Mouse (Mus musculus) bone marrow, adult 2 months (tissue): ENCODE data around the gene Larp1b. TPM values are rescaled to one million over a fixed set of nuclear protein-coding genes. Genes with fewer than 3 reads are reported as not detected.

ENCODE experiments used
- H3K27ac ChIP-seq: fragments of 200-500 bp; 2 replicates; pipeline ENCODE4 v1.5.1; 2012; ENCODE audit warnings: low read depth, mild to moderate bottlenecking, control low read depth, inconsistent platforms, low read length; ENCODE audit not compliant: control insufficient read depth, poor library complexity, insufficient read depth
- H3K4me1 ChIP-seq: fragments of 200-500 bp; 2 replicates; pipeline ENCODE4 v1.6.1; 2011; ENCODE audit warnings: low read length; ENCODE audit not compliant: control insufficient read depth, insufficient read depth
- H3K4me3 ChIP-seq: fragments of 200-500 bp; replicated peaks from 2 replicates; pipeline ENCODE3; 2011; ENCODE audit warnings: mild to moderate bottlenecking, low read depth, low read length, control low read depth; ENCODE audit not compliant: control insufficient read depth
- CTCF ChIP-seq: fragments of 200-500 bp; IDR thresholded peaks from 2 replicates; pipeline ENCODE4 v1.5.1; 2011; ENCODE audit warnings: low read length, control low read depth; ENCODE audit not compliant: control insufficient read depth, insufficient read depth
- POLR2A ChIP-seq: fragments of 200-500 bp; IDR thresholded peaks from 2 replicates; pipeline ENCODE4 v1.6.1; 2011; ENCODE audit warnings: low read depth, mild to moderate bottlenecking, control low read depth, low read length, borderline replicate concordance; ENCODE audit not compliant: control insufficient read depth
- WGBS: fragments of 180-500 bp; shearing (Covaris S2); methylation state at CpG from one replicate; pipeline ENCODE4 v1.1.7; 2018; 5-methylcytosine and 5-hydroxymethylcytosine counted together
- polyA plus RNA-seq: library from polyadenylated mRNA; stranded (reverse); fragments of >200 nt; gene quantifications from 2 replicates; pipeline ENCODE4 v1.2.4, GENCODE M21; 2011; ENCODE audit warnings: low replicate concordance; ENCODE audit not compliant: missing spikeins, insufficient read depth, insufficient read length

Larp1b gene
- polyA plus RNA-seq, 1 experiment, result 28.6 TPM

DNA sequence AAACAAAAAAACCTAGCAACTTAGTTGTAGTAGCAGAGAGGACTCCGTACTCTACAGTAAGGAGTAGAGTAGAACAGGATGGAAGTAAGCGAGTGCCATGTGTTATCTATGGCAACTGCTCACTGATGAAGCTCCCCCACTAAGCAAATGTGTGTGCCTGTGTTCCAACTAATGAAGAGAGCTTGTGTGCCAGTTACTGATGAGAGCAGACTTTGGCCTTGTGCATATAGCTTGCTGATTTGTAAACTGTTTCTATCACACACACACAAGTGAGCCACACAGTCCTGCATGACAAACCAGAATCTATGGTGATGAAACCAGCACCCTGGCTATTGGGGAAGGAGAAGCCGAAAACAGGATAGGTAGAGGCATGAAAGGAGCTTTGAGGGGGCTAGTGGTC lies 60.4 kb downstream of the Larp1b start:
- 82% methylated on average over 3 of the region's 3 CpGs for WGBS
- H3K4me1 ChIP-seq, result no peaks in the 10 kb centered on the region; the same call in 1 of the 2 replicates
- H3K27ac ChIP-seq, result no peak overlapping the region
- no peak for TF ChIP-seq POLR2A
- TF ChIP-seq CTCF, result no peak
- H3K4me3 ChIP-seq, result no peak overlapping the region

DNA sequence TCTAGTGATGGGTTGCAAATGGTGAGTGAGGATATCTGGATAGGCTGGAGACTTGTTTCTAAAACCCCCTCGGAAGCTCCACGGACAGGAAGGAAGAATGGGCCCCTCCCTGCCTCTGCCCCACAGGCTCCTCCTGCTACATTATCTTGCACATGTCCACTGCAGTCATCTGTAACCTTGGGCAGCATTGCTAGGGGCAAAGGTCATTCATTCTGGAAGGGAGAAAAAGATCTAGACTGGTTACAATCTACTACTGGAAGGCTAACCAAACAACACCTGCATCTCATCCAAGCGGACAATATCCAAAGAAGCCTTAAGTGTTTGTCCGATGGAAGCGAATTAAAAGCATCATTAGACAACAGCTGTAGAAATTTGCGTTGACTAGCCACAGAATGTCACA lies 61.1 kb downstream of the Larp1b start:
- Histone ChIP-seq H3K4me3 (no peak overlapping the region), H3K4me1 (no peaks in the 10 kb centered on the region; the same call in 1 of the 2 replicates), H3K27ac (no peak overlapping the region)
- WGBS, result 82% methylated on average over 6 of the region's 6 CpGs
- TF ChIP-seq CTCF (no peak), POLR2A (no peak)

- H3K27ac ChIP-seq, result no peak overlapping the region
- H3K4me1 ChIP-seq, result no peaks in the 10 kb centered on the region; the same call in 1 of the 2 replicates
- no peak overlapping the region for H3K4me3 ChIP-seq
- 90% methylated on average over 7 of the region's 7 CpGs for WGBS
- TF ChIP-seq CTCF (no peak), POLR2A (no peak)
These were observed 62.8 kb downstream of the Larp1b start for GRCm38 (mm10) chr3:41012451-41012850.

DNA sequence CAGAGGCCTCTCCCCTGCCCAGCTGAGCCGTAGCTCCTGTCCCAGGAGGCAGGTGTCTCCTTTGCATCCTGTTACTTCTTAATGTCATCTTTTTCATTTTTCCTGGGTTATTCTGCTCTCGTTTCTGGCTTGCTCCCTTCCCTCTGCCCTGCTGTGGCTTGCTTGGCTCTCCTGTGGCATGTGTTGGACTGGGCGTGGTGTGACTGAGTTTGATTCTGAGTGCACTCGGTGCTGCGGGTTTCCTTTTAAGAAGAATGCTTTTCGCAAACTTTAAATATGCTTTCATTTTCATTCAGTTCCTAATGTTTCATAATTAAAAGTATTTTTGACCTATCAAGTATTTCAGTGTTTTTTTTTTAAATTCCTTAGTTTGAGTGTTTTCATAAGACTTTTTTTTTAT lies 65.3 kb downstream of the Larp1b start:
- WGBS, result 42% methylated on average over 6 of the region's 6 CpGs
- TF ChIP-seq POLR2A (no peak), CTCF (no peak)
- no peak overlapping the region for H3K27ac ChIP-seq
- H3K4me1 ChIP-seq, result peaks cover 2% of the 10 kb centered on the region
- no peak overlapping the region for H3K4me3 ChIP-seq

- H3K27ac ChIP-seq, result no peak overlapping the region
- 82% methylated on average over 3 of the region's 3 CpGs for WGBS
- no peak overlapping the region for H3K4me3 ChIP-seq
These were observed 68.5 kb downstream of the Larp1b start for GRCm38 (mm10) chr3:41018022-41018608.

GRCm38 (mm10) chr3:41020687-41021086 lies 71.1 kb downstream of the Larp1b start:
- Histone ChIP-seq H3K27ac (no peak overlapping the region), H3K4me1 (peaks cover 2% of the 10 kb centered on the region), H3K4me3 (no peak overlapping the region)
- TF ChIP-seq CTCF, result no peak
- TF ChIP-seq POLR2A, result no peak
- 53% methylated on average over 7 of the region's 7 CpGs for WGBS

More at GRCm38 (mm10) chr3:41018022-41018608, 68.5 kb downstream of the Larp1b start:
- TF ChIP-seq POLR2A (no peak), CTCF (no peak)
- H3K4me1 ChIP-seq, result peaks cover 2% of the 10 kb centered on the region

DNA sequence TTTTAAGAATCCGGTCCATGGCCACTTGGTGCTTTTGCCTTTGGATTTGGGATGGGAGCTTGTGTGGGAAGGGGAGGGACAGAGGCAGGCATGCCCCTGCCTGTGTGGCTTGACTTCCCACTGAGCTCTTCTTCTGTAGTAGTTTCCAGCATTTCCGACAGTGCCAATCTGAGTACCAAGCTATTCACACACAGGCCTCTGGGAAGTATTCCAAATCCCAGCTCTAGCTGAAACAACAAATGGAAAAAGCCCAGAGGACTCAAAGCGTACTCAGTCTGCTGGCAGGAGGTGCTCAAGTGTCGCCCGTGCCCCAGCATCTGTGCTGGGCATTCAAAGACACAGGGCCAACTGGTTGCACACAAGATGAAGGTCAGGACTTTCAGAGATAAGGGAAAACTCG lies 72.4 kb downstream of the Larp1b start:
- Histone ChIP-seq H3K4me3 (no peak overlapping the region), H3K27ac (no peak overlapping the region), H3K4me1 (peaks cover 2% of the 10 kb centered on the region)
- TF ChIP-seq CTCF (no peak), POLR2A (no peak)
- 80% methylated on average over 6 of the region's 6 CpGs for WGBS

DNA sequence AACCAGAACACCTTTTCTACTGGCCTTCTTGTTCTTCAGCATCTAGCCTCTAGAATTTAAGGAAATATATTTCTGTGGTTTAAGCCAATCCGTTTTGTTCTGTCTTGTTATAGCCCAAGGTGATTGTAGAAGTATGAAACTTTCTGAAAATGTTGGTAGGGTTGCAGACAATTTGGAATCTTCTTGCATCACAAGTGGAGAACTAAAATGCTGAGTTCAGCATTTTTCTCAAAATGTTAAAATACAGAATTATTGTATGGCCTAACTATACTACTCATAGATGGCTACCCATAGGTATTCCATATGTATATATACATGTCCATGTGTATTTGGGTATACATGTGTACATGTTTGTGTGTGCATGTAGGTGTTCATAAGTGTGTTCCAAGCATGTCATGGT lies 81.1 kb downstream of the Larp1b start:
- H3K4me1 ChIP-seq, result no peaks in the 10 kb centered on the region
- TF ChIP-seq POLR2A, result no peak
- TF ChIP-seq CTCF, result no peak
- 77% methylated on average over 1 of the region's 1 CpGs for WGBS
- H3K27ac ChIP-seq, result no peak overlapping the region
- H3K4me3 ChIP-seq, result no peak overlapping the region
